Mouse (Mus musculus) right cerebral cortex, postnatal 4 days (tissue): ENCODE measurements at regions not wholly inside any gene's neighbourhood (a gene's known extent, or its start where the extent isn't known, plus 50 kb on each side); places are given as distances from the start of the nearest gene placed in this dataset.

ENCODE experiments used
- DNase-seq: peaks from one replicate; pipeline ENCODE4 v3.0.0-alpha.2; 2022

GRCm38 (mm10) chr4:53319051-53319450 lies 121.2 kb upstream of the Slc44a1 start:
- no peak for DNase-seq

GRCm38 (mm10) chr4:53318181-53318580 lies 122.0 kb upstream of the Slc44a1 start:
- DNase-seq = no peak

- DNase-seq = peak; percentile 19
Measured at GRCm38 (mm10) chr4:53317453-53317824, 122.8 kb upstream of the Slc44a1 start.

GRCm38 (mm10) chr4:53316796-53317452 lies 123.3 kb upstream of the Slc44a1 start:
- DNase-seq = peak; percentile 11

- peak; percentile 19 for DNase-seq
Measured at GRCm38 (mm10) chr4:53315876-53316762, 124.1 kb upstream of the Slc44a1 start.

- DNase-seq = peak; percentile 50
Measured at GRCm38 (mm10) chr4:53315121-53315875, 124.9 kb upstream of the Slc44a1 start.

- DNase-seq = no peak
Measured at GRCm38 (mm10) chr4:53314076-53314475, 126.1 kb upstream of the Slc44a1 start.

- no peak for DNase-seq
Measured at GRCm38 (mm10) chr4:53307121-53307520, 133.1 kb upstream of the Slc44a1 start.

GRCm38 (mm10) chr4:53304782-53305385 lies 135.3 kb upstream of the Slc44a1 start:
- DNase-seq = no peak

GRCm38 (mm10) chr4:53304290-53304654 lies 135.9 kb upstream of the Slc44a1 start:
- no peak for DNase-seq

GRCm38 (mm10) chr4:53303621-53304289 lies 136.5 kb upstream of the Slc44a1 start:
- no peak for DNase-seq

GRCm38 (mm10) chr4:53297975-53298374 lies 138.3 kb upstream of the Abca1 start:
- DNase-seq = no peak

GRCm38 (mm10) chr4:53292606-53293005 lies 132.9 kb upstream of the Abca1 start:
- DNase-seq = no peak

- DNase-seq = no peak
Measured at GRCm38 (mm10) chr4:53277741-53278525, 118.2 kb upstream of the Abca1 start.

GRCm38 (mm10) chr4:53270433-53270832 lies 110.7 kb upstream of the Abca1 start:
- DNase-seq = no peak

- no peak for DNase-seq
Measured at GRCm38 (mm10) chr4:53269999-53270398, 110.3 kb upstream of the Abca1 start.

- no peak for DNase-seq
Measured at GRCm38 (mm10) chr4:53269251-53269842, 109.7 kb upstream of the Abca1 start.

GRCm38 (mm10) chr4:53264901-53265300 lies 105.2 kb upstream of the Abca1 start:
- no peak for DNase-seq

GRCm38 (mm10) chr4:53264501-53264900 lies 104.8 kb upstream of the Abca1 start:
- no peak for DNase-seq

- peak; percentile 72 for DNase-seq
Measured at GRCm38 (mm10) chr4:53263776-53264175, 104.1 kb upstream of the Abca1 start.

GRCm38 (mm10) chr4:53262466-53262865 lies 102.8 kb upstream of the Abca1 start:
- no peak for DNase-seq
